Mouse (Mus musculus): Measurements from ENCODE around the gene Camk2g.

Gene Camk2g

GRCm38 (mm10) chr14:20793758-20794531 lies at the start of gene Camk2g:
Gene Camk2g, minus strand, starts transcription at chr14:20794088.
- peak; percentile 89 for DNase-seq

- peak; percentile 34 for DNase-seq
Measured at GRCm38 (mm10) chr14:20842629-20843028, 48.7 kb upstream of the Camk2g start.

- no peak for DNase-seq
Measured at GRCm38 (mm10) chr14:20841526-20841925, 47.6 kb upstream of the Camk2g start.

GRCm38 (mm10) chr14:20837681-20838080 lies 43.8 kb upstream of the Camk2g start:
- DNase-seq = peak; percentile 35

GRCm38 (mm10) chr14:20836905-20837376 lies 43.1 kb upstream of the Camk2g start:
- DNase-seq = no peak

- peak; percentile 92 for DNase-seq
Measured at GRCm38 (mm10) chr14:20836171-20836904, 42.5 kb upstream of the Camk2g start, which contains the start of gene Plau. Gene Plau, plus strand, starts transcription at chr14:20836660.

- DNase-seq = no peak
Measured at GRCm38 (mm10) chr14:20834136-20834535, 40.2 kb upstream of the Camk2g start.

- no peak for DNase-seq
Measured at GRCm38 (mm10) chr14:20833525-20833924, 39.6 kb upstream of the Camk2g start.

GRCm38 (mm10) chr14:20831915-20832314 lies 38.0 kb upstream of the Camk2g start:
- DNase-seq = no peak

GRCm38 (mm10) chr14:20831141-20831910 lies 37.4 kb upstream of the Camk2g start:
- no peak for DNase-seq

- DNase-seq = no peak
Measured at GRCm38 (mm10) chr14:20829523-20830366, 35.9 kb upstream of the Camk2g start.

GRCm38 (mm10) chr14:20828524-20828923 lies 34.6 kb upstream of the Camk2g start:
- DNase-seq = no peak

- DNase-seq = no peak
Measured at GRCm38 (mm10) chr14:20827491-20827890, 33.6 kb upstream of the Camk2g start.

GRCm38 (mm10) chr14:20827061-20827460 lies 33.2 kb upstream of the Camk2g start:
- no peak for DNase-seq

- DNase-seq = no peak
Measured at GRCm38 (mm10) chr14:20825516-20825915, 31.6 kb upstream of the Camk2g start.

GRCm38 (mm10) chr14:20824517-20824916 lies 30.6 kb upstream of the Camk2g start:
- DNase-seq = no peak

- DNase-seq = no peak
Measured at GRCm38 (mm10) chr14:20815448-20815847, 21.6 kb upstream of the Camk2g start.

GRCm38 (mm10) chr14:20811779-20812406 lies 18.0 kb upstream of the Camk2g start:
- DNase-seq = no peak

GRCm38 (mm10) chr14:20811236-20811635 lies 17.3 kb upstream of the Camk2g start:
- no peak for DNase-seq

GRCm38 (mm10) chr14:20809820-20810219 lies 15.9 kb upstream of the Camk2g start:
- DNase-seq = no peak

- no peak for DNase-seq
Measured at GRCm38 (mm10) chr14:20809349-20809748, 15.5 kb upstream of the Camk2g start.
